17 mouse cellular contexts compared by ENCODE assay signal in genomic region chr2:162638676-162639075, GRCm38 (mm10). TPM values are rescaled to one million over a fixed set of nuclear protein-coding genes. Genes with fewer than 3 reads are reported as not detected.
DNase-seq lines count a peak whose midpoint lies in the region; ATAC-seq and TF ChIP-seq lines count a peak whose summit lies in the region.
"Had no signal": no experiment of that assay in that cellular context is flagged by ENCODE, and none has a peak within 500 bp of the region (broad histone marks: within the 10 kb centered on the region; RNA-seq: fewer than 3 reads in every experiment).

No protein-coding gene starts in this region.

- DNase-seq in layer of hippocampus, adult 2 months (ENCODE audit: low spot score in 2 of 2) = no peak
- no peak for DNase-seq in layer of hippocampus, adult 11-12 months (ENCODE audit: low spot score)
- DNase-seq in cerebellum, adult 18-20 months = peak; percentile 85 to 91
- peak; percentile 75 for DNase-seq in hindbrain, postnatal 0 days (ENCODE audit: low spot score)
- DNase-seq in heart, postnatal 4 days = no peak
- DNase-seq: heart, adult 18-20 months; heart, postnatal 10 days; kidney, postnatal 25 days; liver, embryonic 13.5 days; thymus, postnatal 4 days had no signal

- no peak for TF ChIP-seq CTCF in layer of hippocampus, adult 2 months (conservative IDR thresholded peaks at IDR 0.05)
- TF ChIP-seq CTCF in hindbrain, postnatal 0 days (IDR thresholded peaks at IDR 0.05; ENCODE audit: low read depth) = no peak

- peak; percentile 85 for ATAC-seq in cerebellum, adult (ENCODE audit: insufficient number of reproducible peaks, low FRiP score, low TSS enrichment)
- peak; percentile 61; the same call in 1 of the 2 replicates for ATAC-seq in hindbrain, postnatal 0 days
- ATAC-seq in intestine, embryonic 15.5 days = no peak
- ATAC-seq: intestine, embryonic 16.5 days; lung, postnatal 0 days had no signal

- H3K4me2 ChIP-seq in hindbrain, postnatal 0 days (ENCODE audit: low read depth, low read length) = no peak overlapping the region
- no peak overlapping the region for H3K4me2 ChIP-seq in intestine, embryonic 15.5 days (replicated peaks)
- H3K4me2 ChIP-seq: liver, embryonic 13.5 days had no signal

- no peaks in the 10 kb centered on the region for H3K27me3 ChIP-seq in hindbrain, postnatal 0 days (ENCODE audit: insufficient read depth, low read length)
- no peaks in the 10 kb centered on the region for H3K27me3 ChIP-seq in intestine, embryonic 15.5 days (replicated peaks)
- H3K27me3 ChIP-seq: CH12.LX; liver, embryonic 13.5 days had no signal

- no peak overlapping the region for H3K9ac ChIP-seq in hindbrain, postnatal 0 days (replicated peaks; ENCODE audit: low read length)
- no peak overlapping the region for H3K9ac ChIP-seq in intestine, embryonic 15.5 days
- H3K9ac ChIP-seq: liver, embryonic 13.5 days had no signal

- WGBS in hindbrain, postnatal 0 days = 36% methylated on average over 4 of the region's 4 CpGs
- whole genome bisulfite sequencing in intestine, embryonic 15.5 days = 66% methylated on average over 4 of the region's 4 CpGs

- peaks cover 18% of the 10 kb centered on the region for H3K4me1 ChIP-seq in hindbrain, postnatal 0 days (ENCODE audit: insufficient read depth, low read length)
- H3K4me1 ChIP-seq in intestine, embryonic 15.5 days (replicated peaks) = no peaks in the 10 kb centered on the region
- H3K4me1 ChIP-seq: liver, embryonic 13.5 days had no signal

- H3K4me3 ChIP-seq in layer of hippocampus, adult 2 months = no peak overlapping the region
- H3K4me3 ChIP-seq in hindbrain, postnatal 0 days (ENCODE audit: low read length) = no peak overlapping the region
- H3K4me3 ChIP-seq in intestine, embryonic 15.5 days (replicated peaks) = no peak overlapping the region
- H3K4me3 ChIP-seq: liver, embryonic 13.5 days; myocyte had no signal

- no peaks in the 10 kb centered on the region for H3K9me3 ChIP-seq in hindbrain, postnatal 0 days (ENCODE audit: low read length)
- no peaks in the 10 kb centered on the region for H3K9me3 ChIP-seq in intestine, embryonic 15.5 days
- H3K9me3 ChIP-seq: liver, embryonic 13.5 days had no signal

- H3K27ac ChIP-seq in layer of hippocampus, adult 2 months = peak overlapping the region; percentile 41; the same call in 1 of the 2 replicates
- peak overlapping the region; percentile 20; the same call in 1 of the 2 replicates for H3K27ac ChIP-seq in hindbrain, postnatal 0 days
- no peak overlapping the region for H3K27ac ChIP-seq in intestine, embryonic 15.5 days
- H3K27ac ChIP-seq: liver, embryonic 13.5 days had no signal

- no peaks in the 10 kb centered on the region for H3K36me3 ChIP-seq in hindbrain, postnatal 0 days (ENCODE audit: insufficient read depth, low read length)
- no peaks in the 10 kb centered on the region for H3K36me3 ChIP-seq in intestine, embryonic 15.5 days
- H3K36me3 ChIP-seq: liver, embryonic 13.5 days had no signal

RNA-seq across cellular contexts. Expression of gene Ptprt, which starts 22.3 kb away (rescaled TPM):
- total RNA-seq in layer of hippocampus, adult 2 months (2021) = 10 to 100 TPM; 49.0 to 49.5 TPM
- 68.3 and 77.2 TPM in 2 replicates for total RNA-seq in hindbrain, postnatal 0 days (2014; rRNA removed)
- 13.0 and 15.7 TPM in 2 replicates for polyA plus RNA-seq in hindbrain, postnatal 0 days (2015; fragmentation: Nextera tagmentation; extraction: Ambion mirVana)
- total RNA-seq in heart, postnatal 4 days (2021) = 1 to 10 TPM in 1 of 2 experiments, under 1 TPM in 1; 0.81 to 1.1 TPM
- polyA plus RNA-seq in intestine, embryonic 15.5 days (2015; fragmentation: Nextera tagmentation; extraction: Ambion mirVana) = 0.99 and 1.2 TPM in 2 replicates
- total RNA-seq: megakaryocyte-erythroid progenitor cell, adult 5-6 weeks had no signal

Comparison
In these comparisons a context has a peak if more than half of its experiments do, and no peak if none do; other contexts are left out.
1. DNase-seq: peak in cerebellum, adult 18-20 months (2 of 2) and hindbrain, postnatal 0 days (single experiment); none in layer of hippocampus, adult 2 months (0 of 2), layer of hippocampus, adult 11-12 months (single experiment) and heart, postnatal 4 days (single experiment).
2. RNA of gene Ptprt, which starts 22.3 kb away (total RNA-seq): 68.3 to 77.2 TPM in hindbrain, postnatal 0 days and 49.0 to 49.5 TPM in layer of hippocampus, adult 2 months; 0.81 to 1.1 TPM in heart, postnatal 4 days; every median in the first group is over 10 times any median in the second.